Mouse (Mus musculus) kidney, embryonic 16.5 days (tissue): ENCODE results near the gene Rere. TPM values are rescaled to one million over a fixed set of nuclear protein-coding genes. Genes with fewer than 3 reads are reported as not detected.

ENCODE experiments used
- ATAC-seq: fragments of 200-750 bp; cut with Nextera tagmentation; 2 replicates; pipeline ENCODE4 v1.8.0; 2017; ENCODE audit warnings: moderate TSS enrichment; ENCODE audit not compliant: low FRiP score, low TSS enrichment
- H3K27ac ChIP-seq: fragments of 300-500 bp; sonication (generic); 2 replicates; pipeline ENCODE4 v1.5.1; 2014; ENCODE audit warnings: low read length
- H3K27me3 ChIP-seq: fragments of 300-500 bp; sonication (generic); 2 replicates; pipeline ENCODE4 v1.6.1; 2014; ENCODE audit warnings: low read length, control low read depth, mixed read lengths; ENCODE audit not compliant: insufficient read depth
- H3K36me3 ChIP-seq: fragments of 300-500 bp; sonication (generic); 2 replicates; pipeline ENCODE4 v1.6.1; 2014; ENCODE audit warnings: low read length, control low read depth, mixed read lengths; ENCODE audit not compliant: insufficient read depth
- H3K4me1 ChIP-seq: fragments of 300-500 bp; sonication (generic); 2 replicates; pipeline ENCODE4 v1.6.1; 2014; ENCODE audit warnings: low read length, control low read depth, mixed read lengths; ENCODE audit not compliant: insufficient read depth
- H3K4me2 ChIP-seq: fragments of 300-500 bp; sonication (generic); replicated peaks from 2 replicates; pipeline ENCODE4 v1.6.1; 2014; ENCODE audit warnings: low read depth, low read length
- H3K4me3 ChIP-seq: fragments of 300-500 bp; sonication (generic); 2 replicates; pipeline ENCODE4 v1.5.1; 2014; ENCODE audit warnings: mild to moderate bottlenecking, low read length
- H3K9ac ChIP-seq: fragments of 300-500 bp; sonication (generic); replicated peaks from 2 replicates; pipeline ENCODE4 v1.6.1; 2014; ENCODE audit warnings: low read length
- H3K9me3 ChIP-seq: fragments of 300-500 bp; sonication (generic); 2 replicates; pipeline ENCODE4 v1.6.1; 2016; ENCODE audit warnings: low read length, control low read depth
- WGBS: fragments of 180-500 bp; shearing (Covaris S2); extraction: QIAGEN DNeasy Blood & Tissue Kit; methylation state at CpG from one replicate; pipeline ENCODE4 v1.1.7; 2014; 5-methylcytosine and 5-hydroxymethylcytosine counted together
- polyA plus RNA-seq: library from polyadenylated mRNA; unstranded; fragments of >200 nt; fragmentation: Nextera tagmentation; extraction: Ambion mirVana; gene quantifications from 2 replicates; pipeline ENCODE4 v1.2.1, GENCODE M21; 2015

Rere gene
- polyA plus RNA-seq, 1 experiment from 2014 or later = 30.7 TPM

- Histone ChIP-seq H3K9me3 (no peaks in the 10 kb centered on the region), H3K4me3 (no peak overlapping the region), H3K27me3 (no peaks in the 10 kb centered on the region), H3K36me3 (no peaks in the 10 kb centered on the region), H3K4me1 (peaks cover 40% of the 10 kb centered on the region), H3K4me2 (no peak overlapping the region), H3K27ac (no peak overlapping the region), H3K9ac (no peak overlapping the region)
- 87% methylated on average over 6 of the region's 6 CpGs for WGBS
- no peak for ATAC-seq
Observed at GRCm38 (mm10) chr4:150450081-150450691, 168.7 kb downstream of the Rere start.

- 69% methylated on average over 11 of the region's 11 CpGs for WGBS
- Histone ChIP-seq H3K9ac (no peak overlapping the region), H3K27ac (no peak overlapping the region)
Observed at GRCm38 (mm10) chr4:150452155-150452847, 170.9 kb downstream of the Rere start.

GRCm38 (mm10) chr4:150454571-150455306 lies 173.3 kb downstream of the Rere start:
- H3K9me3 ChIP-seq = no peaks in the 10 kb centered on the region
- ATAC-seq = no peak
- no peaks in the 10 kb centered on the region for H3K36me3 ChIP-seq
- H3K9ac ChIP-seq = no peak overlapping the region
- H3K27ac ChIP-seq = 0 out of 2 replicates have a peak overlapping the region, but pooled peaks have one; percentile 26
- WGBS = 51% methylated on average over 12 of the region's 12 CpGs
- H3K4me1 ChIP-seq = peaks cover 51% of the 10 kb centered on the region
- no peaks in the 10 kb centered on the region for H3K27me3 ChIP-seq
- no peak overlapping the region for H3K4me2 ChIP-seq
- no peak overlapping the region for H3K4me3 ChIP-seq

More at GRCm38 (mm10) chr4:150452155-150452847, 170.9 kb downstream of the Rere start:
- H3K4me2 ChIP-seq = no peak overlapping the region
- no peaks in the 10 kb centered on the region for H3K36me3 ChIP-seq
- ATAC-seq = no peak
- peaks cover 43% of the 10 kb centered on the region for H3K4me1 ChIP-seq
- no peaks in the 10 kb centered on the region for H3K9me3 ChIP-seq
- no peaks in the 10 kb centered on the region for H3K27me3 ChIP-seq
- no peak overlapping the region for H3K4me3 ChIP-seq

- H3K9ac ChIP-seq = no peak overlapping the region
- no peak for ATAC-seq
- peaks cover 51% of the 10 kb centered on the region for H3K4me1 ChIP-seq
- no peak overlapping the region for H3K4me3 ChIP-seq
- 0 out of 2 replicates have a peak, but pooled peaks cover 3% of the 10 kb centered on the region for H3K36me3 ChIP-seq
- H3K4me2 ChIP-seq = no peak overlapping the region
- H3K27me3 ChIP-seq = no peaks in the 10 kb centered on the region
- H3K27ac ChIP-seq = no peak overlapping the region
- no peaks in the 10 kb centered on the region for H3K9me3 ChIP-seq
- WGBS = 78% methylated on average over 1 of the region's 1 CpGs
Observed at GRCm38 (mm10) chr4:150455750-150456149, 174.3 kb downstream of the Rere start.

- no peak overlapping the region for H3K27ac ChIP-seq
- H3K27me3 ChIP-seq = no peaks in the 10 kb centered on the region
- 35% methylated on average over 7 of the region's 7 CpGs for WGBS
- ATAC-seq = no peak
- H3K4me2 ChIP-seq = no peak overlapping the region
- peaks cover 57% of the 10 kb centered on the region for H3K4me1 ChIP-seq
- H3K4me3 ChIP-seq = no peak overlapping the region
- no peak overlapping the region for H3K9ac ChIP-seq
- H3K36me3 ChIP-seq = 0 out of 2 replicates have a peak, but pooled peaks cover 3% of the 10 kb centered on the region
- H3K9me3 ChIP-seq = no peaks in the 10 kb centered on the region
Observed at GRCm38 (mm10) chr4:150456452-150456851, 175.0 kb downstream of the Rere start.

GRCm38 (mm10) chr4:150456886-150457285 lies 175.4 kb downstream of the Rere start:
- Histone ChIP-seq H3K27ac (peak overlapping the region; percentile 14; the same call in 1 of the 2 replicates), H3K36me3 (0 out of 2 replicates have a peak, but pooled peaks cover 3% of the 10 kb centered on the region), H3K27me3 (no peaks in the 10 kb centered on the region), H3K4me1 (peaks cover 59% of the 10 kb centered on the region), H3K9me3 (no peaks in the 10 kb centered on the region), H3K4me3 (no peak overlapping the region), H3K4me2 (no peak overlapping the region), H3K9ac (no peak overlapping the region)
- ATAC-seq = no peak
- WGBS = 61% methylated on average over 2 of the region's 2 CpGs

- WGBS = 51% methylated on average over 4 of the region's 4 CpGs
- Histone ChIP-seq H3K4me2 (no peak overlapping the region), H3K36me3 (0 out of 2 replicates have a peak, but pooled peaks cover 3% of the 10 kb centered on the region), H3K9ac (no peak overlapping the region), H3K27ac (peak overlapping the region; percentile 14; the same call in 1 of the 2 replicates), H3K9me3 (no peaks in the 10 kb centered on the region), H3K27me3 (no peaks in the 10 kb centered on the region), H3K4me3 (no peak overlapping the region), H3K4me1 (peaks cover 59% of the 10 kb centered on the region)
- ATAC-seq = no peak
Observed at GRCm38 (mm10) chr4:150457353-150457752, 175.9 kb downstream of the Rere start.

- no peak overlapping the region for H3K4me3 ChIP-seq
- H3K27ac ChIP-seq = no peak overlapping the region
- no peaks in the 10 kb centered on the region for H3K9me3 ChIP-seq
- no peaks in the 10 kb centered on the region for H3K27me3 ChIP-seq
- no peak overlapping the region for H3K9ac ChIP-seq
- H3K36me3 ChIP-seq = 0 out of 2 replicates have a peak, but pooled peaks cover 3% of the 10 kb centered on the region
- H3K4me1 ChIP-seq = peaks cover 63% of the 10 kb centered on the region
- WGBS = 54% methylated on average over 7 of the region's 7 CpGs
- H3K4me2 ChIP-seq = no peak overlapping the region
- ATAC-seq = no peak
Observed at GRCm38 (mm10) chr4:150457771-150458170, 176.3 kb downstream of the Rere start.

- WGBS = 58% methylated on average over 6 of the region's 6 CpGs
- Histone ChIP-seq H3K4me3 (no peak overlapping the region), H3K27me3 (no peaks in the 10 kb centered on the region), H3K4me2 (no peak overlapping the region), H3K9me3 (no peaks in the 10 kb centered on the region), H3K27ac (no peak overlapping the region), H3K36me3 (0 out of 2 replicates have a peak, but pooled peaks cover 3% of the 10 kb centered on the region), H3K4me1 (peaks cover 56% of the 10 kb centered on the region), H3K9ac (no peak overlapping the region)
- no peak for ATAC-seq
Observed at GRCm38 (mm10) chr4:150459022-150459794, 177.8 kb downstream of the Rere start.
